Mouse (Mus musculus) c-Kit-positive CD71-positive TER-119-negative erythroid progenitor cells, embryonic 14.5 days (primary cell): ENCODE data around the gene Adarb1.

Experiments used
- DNase-seq: peaks from one replicate; pipeline ENCODE4 v3.0.0-alpha.2; 2013; ENCODE audit warnings: low read depth

Gene Adarb1

DNA sequence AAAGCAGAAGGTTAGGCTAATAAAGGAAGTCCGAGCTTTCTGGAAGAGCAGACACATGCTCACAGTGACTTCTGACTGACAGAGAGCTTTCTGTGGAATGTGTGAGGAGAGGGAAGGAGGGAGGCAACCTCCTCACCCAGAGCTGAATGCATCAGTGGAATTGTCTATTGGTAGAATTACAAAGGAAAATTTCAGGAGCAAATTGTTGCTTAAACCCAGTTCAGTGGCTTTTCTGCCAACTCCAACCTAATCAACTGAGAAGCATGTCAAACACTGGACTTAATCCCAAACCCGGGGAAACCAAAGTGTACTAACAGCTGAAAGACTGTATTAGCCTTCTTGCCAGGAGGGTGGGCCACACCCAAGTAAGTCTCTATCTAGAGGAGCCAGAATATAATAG lies 36.9 kb downstream of the Adarb1 start:
- no peak for DNase-seq

DNA sequence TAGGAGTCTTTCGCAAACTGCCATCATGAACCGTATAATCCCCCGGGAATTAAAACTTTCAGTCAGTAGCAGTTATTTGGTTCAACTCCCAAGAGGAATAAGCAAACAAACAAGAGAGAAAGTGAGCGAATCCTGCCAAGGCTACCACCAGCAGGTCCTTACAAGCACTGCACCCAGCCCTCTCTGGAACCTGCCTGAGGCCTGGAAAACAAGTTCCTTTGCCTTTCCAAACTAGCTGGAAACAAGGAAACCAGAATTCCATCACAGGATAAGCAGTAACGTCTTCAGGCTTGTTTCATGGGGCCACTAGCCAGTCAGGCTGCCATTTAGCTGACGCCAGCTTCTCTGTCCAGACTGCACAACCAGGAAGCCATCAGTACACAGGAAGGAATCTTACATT lies 37.4 kb downstream of the Adarb1 start:
- no peak for DNase-seq

DNA sequence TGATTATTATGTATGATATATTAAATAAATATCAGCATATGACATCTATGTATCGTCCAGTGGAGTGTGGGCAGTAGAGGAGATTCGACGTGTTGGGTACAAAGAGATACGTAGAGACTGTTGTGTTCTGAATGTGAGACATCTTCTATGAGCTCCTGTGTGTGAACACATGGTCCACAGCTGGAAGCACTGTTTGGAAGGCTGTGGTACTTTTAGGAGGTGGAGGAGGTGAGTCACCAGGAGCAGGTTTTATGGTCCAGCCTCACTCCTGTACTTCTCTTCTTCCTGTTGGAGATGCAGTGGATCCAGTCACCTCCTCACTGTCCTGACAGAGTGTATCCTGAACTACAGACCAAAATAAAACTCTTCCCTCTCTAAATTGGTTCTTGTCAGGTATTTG lies 38.9 kb downstream of the Adarb1 start:
- DNase-seq: no peak

DNA sequence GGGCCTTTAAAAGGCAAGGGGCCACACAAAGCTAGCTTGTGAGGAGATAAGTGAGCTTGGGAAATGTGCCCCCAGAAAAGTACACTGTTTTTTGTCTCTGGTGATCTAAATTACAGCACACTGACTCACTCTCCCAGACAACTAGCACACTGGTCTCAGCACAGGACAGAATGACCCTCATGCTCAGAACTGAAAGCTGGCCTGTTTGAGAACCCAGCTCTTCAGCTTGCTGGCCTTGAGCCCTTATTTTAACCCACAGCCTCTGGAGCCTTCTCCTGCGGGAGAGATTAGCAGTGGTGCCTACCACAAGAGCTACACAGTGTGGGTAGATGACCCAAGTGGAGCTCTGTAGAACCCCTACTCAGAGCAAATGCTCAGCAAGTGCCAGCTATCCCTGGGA lies 42.0 kb downstream of the Adarb1 start:
- DNase-seq: no peak

DNA sequence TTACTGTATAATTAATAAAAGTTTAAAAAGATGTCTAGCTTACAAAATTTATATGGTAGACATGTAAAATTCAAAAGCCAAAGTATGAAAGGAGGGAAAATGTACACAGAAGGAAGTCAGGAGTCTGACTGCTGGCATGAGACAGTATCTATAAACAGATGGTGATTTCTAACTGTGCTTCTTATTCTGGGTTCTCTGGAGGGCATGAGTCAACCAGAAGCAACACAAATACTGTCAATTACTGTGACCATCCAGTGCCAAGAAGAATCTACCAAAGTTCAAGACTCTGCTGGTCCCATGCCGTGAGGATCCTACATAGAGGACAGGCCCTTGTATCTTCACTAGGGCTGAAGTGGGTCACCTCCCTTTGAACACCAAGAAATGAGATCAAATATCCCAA lies 43.1 kb downstream of the Adarb1 start:
- no peak for DNase-seq

DNA sequence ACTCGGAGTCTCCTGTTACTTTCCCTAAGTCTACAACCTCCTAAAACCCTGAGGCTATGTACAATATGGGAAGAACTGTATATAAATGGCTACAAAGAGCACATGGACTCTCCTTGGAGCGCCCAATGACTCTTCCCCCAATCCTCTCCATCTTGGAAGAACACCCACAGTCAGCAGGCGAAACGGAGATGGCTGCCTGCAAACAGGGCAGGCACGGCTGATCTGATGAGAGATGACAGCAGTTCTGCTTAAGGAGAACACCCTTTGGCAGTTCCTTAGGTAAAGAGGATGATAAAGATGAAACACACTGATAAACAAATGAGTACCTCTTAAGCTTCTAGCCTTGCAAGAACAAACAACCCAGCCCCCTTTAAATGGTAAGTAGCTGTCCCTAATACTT lies 43.7 kb downstream of the Adarb1 start:
- no peak for DNase-seq

DNA sequence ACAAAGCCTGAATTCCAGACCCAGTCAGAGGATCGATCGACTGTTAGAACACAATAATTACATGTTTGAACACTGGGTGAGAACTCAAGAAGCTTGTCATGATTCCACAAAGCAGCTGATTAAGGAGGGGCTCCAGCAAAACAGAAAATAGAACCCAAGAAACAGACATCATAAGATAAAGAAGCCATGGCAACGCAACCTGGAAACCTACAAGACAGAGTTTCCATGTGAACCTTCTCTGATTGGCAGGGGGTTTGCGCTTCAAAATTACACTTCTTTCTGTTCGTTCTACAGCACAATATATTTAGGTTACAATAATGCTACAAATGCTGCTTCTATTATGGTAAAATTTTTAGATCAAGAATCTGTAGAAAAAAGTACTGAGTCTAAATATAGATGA lies 47.9 kb downstream of the Adarb1 start:
- DNase-seq: no peak

DNA sequence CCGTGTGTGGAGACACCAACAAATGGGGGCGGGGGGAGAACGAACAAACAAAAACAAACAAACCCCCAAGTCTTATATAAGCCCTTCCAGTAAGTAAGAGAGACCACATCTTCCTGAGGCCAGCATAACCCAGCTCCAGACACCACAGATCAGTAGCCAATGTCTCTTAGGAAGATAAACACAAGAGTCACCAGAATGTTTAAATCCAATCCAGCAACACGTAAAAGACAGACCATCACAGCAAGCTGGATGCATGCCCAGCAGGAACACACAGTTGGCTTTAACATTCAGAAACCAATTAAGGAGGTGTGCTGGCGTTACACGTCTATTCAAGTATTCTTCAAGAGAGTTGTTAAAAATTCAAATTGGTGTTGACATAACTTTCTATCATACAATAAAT lies 50.1 kb downstream of the Adarb1 start:
- no peak for DNase-seq

DNA sequence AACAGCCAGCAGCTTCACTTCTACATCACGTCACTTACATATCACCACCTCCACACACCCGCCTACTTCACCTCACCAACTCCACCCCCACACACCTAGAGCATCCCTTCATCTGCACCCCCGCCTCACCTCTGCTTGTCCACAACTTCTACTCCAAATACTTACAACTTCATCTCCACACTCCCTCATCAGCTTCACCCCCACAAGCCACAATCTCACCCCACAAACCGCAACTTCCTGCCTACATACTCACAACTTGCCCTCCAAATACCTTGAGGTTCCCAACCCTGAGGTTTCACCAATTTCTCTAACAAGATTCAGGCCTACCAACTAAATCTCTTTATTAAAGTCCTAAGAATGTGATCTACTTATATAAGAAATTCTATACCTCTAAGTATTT lies 51.1 kb downstream of the Adarb1 start:
- no peak for DNase-seq

DNA sequence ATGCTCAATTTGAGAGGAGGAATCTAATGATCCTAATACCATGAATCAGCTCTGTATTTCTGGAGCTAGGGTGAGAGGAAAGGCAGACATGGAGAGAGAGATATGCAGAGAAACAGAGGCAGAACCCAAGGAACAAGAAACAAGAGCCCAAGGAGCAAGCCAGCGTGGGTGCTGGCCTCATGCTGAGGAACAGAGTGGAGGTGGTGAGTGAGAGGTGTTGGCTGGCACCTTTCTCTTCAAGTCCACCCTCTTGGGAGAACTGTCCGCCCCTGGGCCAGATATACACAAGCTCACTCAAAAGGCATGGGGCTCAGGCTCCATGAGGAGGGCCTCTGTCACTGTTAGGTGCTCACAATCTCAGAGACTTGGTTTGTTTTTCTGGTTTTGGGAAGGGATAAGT lies 52.9 kb downstream of the Adarb1 start:
- no peak for DNase-seq

DNA sequence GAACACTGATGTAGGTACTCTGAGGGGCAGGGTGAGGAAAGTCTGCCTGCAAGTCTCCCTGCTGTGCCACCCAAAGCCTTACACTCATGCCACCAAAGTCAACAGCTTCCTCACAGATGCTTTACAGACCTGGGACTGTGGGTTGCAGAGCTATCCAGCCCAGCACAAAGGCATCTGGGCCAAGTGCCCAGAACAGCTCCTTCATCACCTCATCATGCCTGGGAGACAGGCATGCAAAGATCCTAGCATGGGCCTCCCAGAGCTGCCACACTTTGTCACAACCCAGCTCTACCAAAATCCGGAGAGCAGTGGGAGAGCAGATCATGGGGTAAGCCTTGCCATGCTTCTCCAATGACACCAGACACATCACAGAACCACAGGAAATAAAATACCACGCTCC lies 57.6 kb downstream of the Adarb1 start:
- no peak for DNase-seq

DNA sequence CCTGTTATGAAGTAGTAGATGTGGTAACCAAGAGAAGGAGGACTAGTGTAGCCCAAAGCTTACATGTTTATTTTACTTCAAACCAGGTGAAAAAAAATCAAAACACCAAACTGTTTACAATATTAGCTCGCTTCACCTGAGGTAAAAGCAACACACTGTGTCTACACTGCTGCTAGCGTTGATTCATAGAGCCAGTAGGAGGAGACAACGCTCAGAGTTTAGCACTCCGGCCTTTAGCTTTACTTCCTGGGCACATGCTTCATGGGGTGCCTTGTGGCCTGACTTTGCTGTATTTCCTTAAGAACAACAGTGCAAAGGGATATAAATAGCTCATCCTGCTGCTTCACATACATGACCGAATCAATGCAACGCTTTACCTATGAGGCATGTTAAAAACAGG lies 60.1 kb downstream of the Adarb1 start:
- DNase-seq: no peak

DNA sequence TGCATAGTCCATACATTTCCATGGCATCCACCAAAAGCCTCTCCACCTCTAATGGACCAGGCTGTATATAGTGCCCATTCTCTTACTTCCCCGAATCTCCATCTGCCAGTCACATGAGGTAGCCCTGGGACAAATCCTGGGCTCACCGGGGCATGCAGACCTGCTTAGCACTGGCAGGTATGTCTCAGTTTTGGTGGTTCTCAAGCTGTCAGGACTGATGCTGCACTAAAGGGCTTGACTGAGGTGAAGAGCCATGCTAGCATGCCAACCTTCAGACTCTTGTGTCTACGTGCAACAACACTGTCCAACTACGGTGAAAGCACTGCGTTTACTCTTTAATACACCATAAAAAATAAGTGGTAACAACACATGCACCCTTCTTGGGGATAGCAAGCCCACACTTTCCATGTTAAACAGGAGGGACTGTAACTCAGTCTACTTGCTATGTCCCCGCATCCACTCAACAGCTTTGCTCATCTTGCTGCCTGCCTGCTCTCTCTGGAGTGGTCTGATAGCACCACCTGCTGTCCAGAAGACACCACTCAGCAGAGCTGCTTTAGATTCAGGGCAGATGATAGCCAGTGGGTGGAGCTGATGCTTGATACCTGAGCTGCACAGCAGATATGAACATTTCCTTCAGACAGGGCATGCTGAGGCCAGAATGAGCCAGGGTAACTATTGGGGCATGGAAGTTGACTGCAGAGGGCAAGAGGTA lies 64.9 kb downstream of the Adarb1 start:
- peak; percentile 54 for DNase-seq

DNA sequence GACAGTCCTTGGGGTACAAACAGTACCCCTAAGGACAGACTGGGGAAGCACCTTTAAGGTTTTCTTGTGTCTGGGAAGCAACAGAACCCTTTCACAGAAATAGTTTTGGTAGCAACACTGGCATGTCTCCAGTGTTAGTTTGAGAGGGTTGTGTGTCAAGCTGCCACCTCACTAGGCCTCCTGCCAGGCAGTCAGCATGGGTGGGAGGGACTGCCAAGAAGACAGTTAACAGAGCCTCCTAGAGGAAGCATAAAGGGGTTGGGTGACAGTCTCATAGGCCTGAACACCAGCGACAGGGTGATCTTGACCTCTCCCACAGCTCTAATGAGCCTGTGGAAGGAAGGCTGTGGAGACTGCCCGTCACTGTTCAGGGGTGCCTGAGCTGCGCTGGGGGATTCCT lies 75.2 kb downstream of the Adarb1 start:
- no peak for DNase-seq

DNA sequence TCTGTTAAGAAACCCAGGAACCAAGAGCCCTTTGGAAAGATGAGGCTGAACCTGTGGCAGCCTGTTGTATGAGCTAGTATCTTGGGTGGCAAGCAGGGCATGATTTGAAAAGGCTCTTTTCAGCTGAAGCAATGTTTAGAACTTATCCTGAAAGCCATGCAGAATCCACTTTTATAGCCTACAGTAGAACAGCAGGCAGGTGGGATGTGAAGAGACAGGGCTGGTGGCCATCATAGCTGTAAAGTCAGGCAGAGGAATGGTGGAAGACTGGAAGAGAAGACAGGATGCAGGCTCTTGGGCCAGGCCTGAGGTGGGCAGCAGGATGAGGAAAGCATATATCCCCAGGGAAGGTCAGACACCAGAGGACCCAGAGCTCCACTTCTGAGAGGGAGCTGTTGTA lies 76.4 kb downstream of the Adarb1 start:
- no peak for DNase-seq

DNA sequence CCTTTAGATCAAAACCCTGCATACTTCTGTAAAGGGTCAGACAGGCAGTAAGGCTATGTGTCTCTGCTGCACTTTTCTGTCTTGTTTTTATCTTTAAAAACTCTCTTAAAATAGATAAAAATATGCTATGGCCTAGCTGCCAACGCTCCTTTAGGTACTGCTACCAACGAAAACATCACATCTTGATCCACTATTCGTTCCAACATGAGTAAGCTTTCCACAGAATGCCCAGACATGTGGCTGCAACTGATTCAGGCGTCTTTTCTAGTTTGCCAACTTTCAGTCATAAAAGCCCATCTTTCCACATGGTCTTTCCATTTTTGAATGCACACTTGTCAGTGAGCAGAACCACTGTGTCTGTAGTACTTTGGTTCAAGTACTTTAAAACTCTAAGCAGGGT lies 77.0 kb downstream of the Adarb1 start:
- DNase-seq: no peak

DNA sequence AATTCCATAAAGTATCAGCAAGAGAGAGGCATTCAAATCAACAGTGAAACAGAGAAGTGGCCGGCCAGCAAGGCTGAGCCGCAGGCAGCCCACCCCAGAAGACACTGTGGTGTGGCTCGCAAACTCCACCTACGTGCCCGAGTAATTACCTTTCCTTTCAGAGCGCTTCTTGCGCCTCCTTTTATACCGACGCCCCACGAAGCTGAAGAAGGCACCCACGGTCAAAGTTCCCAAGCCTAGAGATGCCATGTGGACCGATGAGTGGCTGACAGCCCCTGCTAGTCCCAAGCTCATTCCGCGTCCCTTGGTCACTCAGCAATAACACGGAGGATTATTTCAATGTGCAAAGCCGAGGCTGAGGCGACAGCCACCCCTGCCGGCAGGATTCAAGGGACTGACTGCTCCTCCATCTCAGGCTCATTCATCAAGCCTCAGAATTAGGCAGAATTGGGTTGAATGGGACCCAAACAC lies 78.2 kb downstream of the Adarb1 start:
- DNase-seq: no peak

DNA sequence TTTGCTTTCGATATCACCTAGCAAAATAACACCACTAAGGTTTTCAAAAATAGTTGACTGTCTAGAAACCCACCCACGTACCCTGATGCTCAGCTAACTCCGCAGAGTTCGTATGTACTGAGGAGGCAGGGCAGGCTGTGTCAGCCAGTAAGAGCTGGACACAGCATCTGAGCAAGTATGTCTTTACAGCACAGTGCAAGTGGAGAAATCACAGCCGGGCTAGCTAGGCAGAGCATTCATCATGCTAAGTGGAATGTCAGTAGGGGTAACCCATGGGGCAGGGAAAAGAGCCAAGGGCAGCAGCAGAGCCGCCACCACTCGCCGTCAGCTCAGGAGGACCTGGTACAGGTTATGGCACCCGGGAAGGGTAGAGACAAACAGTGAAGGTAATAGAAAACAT lies 84.6 kb downstream of the Adarb1 start:
- DNase-seq: no peak

DNA sequence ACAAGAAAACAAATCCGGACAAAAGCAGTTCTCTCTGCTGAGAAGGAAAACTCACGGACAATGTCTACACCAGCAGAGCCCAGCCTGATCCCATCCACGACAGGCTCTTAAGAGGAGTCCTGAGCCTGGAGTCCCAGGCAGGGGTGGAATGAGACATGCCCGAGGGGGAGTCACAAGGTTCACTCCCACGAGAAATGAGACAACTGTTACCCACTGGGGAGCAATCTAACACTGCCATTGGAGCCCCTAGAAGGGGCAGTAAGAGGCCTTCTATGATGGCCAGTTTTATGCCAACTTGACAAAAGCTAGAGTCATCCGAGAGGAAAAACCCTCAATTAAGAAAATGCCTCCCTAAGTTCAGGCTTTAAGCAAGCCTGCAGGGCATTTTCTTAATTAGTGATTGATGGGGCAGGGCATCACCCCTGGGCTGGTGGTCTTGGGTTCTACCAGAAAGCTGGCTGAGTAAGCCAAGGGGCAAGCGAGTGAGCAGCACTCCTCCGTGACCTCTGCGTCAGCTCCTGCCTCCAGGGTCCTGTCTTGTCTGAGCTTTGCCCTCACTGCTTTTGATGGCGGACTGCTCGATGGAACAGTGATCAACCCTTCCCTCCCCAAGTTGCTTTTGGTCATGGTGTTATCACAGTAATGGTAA lies 88.5 kb downstream of the Adarb1 start:
- no peak for DNase-seq

DNA sequence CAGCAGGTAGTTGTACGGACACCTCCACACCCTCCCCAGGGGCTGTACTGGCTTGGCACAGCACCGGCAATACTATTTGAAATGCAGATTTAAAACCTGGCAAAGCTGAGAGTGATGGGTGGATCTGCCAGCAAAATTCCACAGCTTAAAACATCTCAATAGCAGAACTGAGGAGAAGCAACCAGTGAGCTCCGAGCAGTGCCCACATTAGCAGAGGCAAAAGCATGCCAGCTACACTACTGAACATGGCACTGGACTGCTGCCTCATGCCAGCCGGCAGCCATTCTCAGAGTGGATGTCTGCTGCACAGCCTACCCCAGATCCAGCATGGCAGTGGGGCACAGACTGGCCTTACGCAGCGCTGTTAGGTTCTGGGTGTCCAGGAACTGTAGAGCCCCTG lies 93.4 kb downstream of the Adarb1 start:
- no peak for DNase-seq

DNA sequence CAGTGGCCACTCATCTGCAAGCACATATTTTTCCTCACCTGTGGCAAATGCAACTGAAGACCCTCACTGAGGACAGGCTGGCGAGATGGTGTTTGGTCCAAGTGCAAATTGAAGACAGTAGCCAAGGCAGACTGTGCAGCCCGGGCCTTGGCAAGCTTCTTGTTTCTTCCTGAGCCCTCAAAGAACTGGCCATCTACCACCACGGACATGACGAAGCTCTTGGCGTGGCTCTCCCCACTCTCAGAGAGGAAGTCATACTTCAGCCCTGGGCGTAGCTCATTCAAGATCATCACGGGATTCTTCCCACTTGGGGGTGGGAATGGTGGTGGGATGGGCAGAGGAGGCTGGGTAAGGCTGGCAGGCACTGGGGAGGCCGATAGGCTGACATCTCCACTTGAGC lies 96.5 kb downstream of the Adarb1 start:
- DNase-seq: no peak

DNA sequence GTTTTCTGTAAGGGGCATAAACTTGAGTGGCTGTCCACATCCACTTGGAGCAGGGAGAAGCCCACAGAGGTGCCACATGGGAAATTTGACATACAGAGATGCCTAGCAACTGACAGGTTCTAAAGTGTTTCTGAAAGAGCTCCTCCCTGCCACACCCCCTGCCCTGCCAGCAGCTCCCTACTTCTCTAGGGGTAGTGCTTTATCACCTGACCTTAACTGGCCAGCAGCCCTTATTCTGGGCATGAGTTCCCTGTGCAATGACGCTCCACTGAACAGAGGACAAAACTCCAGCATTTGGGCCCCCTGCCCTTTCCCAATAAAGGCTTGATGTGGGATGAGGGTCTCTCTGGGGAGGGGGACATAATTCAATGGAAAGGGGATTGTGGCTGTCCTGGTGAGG lies 97.1 kb downstream of the Adarb1 start:
- DNase-seq: no peak

DNA sequence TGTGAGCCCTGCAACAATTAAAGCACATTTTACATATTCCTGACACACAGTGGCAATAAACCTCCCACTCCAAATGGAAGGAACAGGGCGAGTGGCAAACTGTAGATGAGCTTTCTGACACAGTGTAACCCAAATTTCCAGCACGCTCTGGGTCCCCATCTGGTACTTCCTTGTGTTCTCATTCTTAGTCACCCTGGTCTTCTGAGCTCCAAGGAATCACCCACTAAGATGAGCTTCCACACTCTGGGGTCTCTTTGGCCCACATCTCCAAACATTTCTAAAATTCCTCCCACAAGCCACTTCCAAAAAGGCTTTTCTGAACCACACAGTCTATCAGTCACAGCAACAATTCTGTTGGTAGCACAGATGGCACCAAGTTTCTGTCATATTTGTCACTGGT lies 102.4 kb downstream of the Adarb1 start:
- no peak for DNase-seq

DNA sequence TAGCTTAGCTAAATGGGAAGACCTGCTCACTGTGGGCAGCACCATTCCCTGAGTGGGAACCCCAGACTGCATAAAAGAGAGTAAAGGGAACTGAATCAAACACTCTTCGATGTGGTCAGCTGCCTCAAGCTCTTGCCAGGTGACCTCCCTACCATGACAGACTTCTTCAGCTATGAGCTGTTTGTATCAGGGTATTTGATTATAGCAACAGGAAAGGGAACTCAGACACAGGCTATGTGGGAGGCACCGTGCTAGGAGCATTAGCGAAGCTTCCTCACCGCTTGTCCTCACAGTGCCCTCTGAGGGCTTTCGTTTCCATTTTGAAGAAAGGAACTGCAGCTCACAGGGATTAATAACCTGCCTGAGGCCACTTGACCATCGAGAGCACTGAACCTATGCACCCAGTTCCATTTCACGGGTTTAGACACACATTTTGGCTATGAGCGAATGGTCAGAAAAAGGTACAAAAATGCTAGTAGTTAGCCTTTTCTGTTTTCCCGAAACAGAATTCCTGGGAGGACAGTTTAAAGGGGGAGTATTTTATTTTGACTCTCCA lies 103.3 kb downstream of the Adarb1 start:
- DNase-seq: no peak
